Mouse (Mus musculus) thymus, adult 2 months (tissue): ENCODE measurements around the gene Spast. TPM values are rescaled to one million over a fixed set of nuclear protein-coding genes. Genes with fewer than 3 reads are reported as not detected.

ENCODE experiments used
- DNase-seq: peaks from one replicate; pipeline ENCODE4 v3.0.0; 2021
- H3K27ac ChIP-seq: fragments of 200-500 bp; 2 replicates; pipeline ENCODE4 v1.5.1; 2012; ENCODE audit warnings: low read length, control low read depth; ENCODE audit not compliant: control insufficient read depth, insufficient read depth
- H3K27me3 ChIP-seq: fragments of 200-500 bp; 2 replicates; pipeline ENCODE4 v1.6.1; 2012; ENCODE audit warnings: mild to moderate bottlenecking, low read length, moderate library complexity, mixed read lengths; ENCODE audit not compliant: control insufficient read depth, insufficient read depth
- H3K36me3 ChIP-seq: fragments of 200-500 bp; 2 replicates; pipeline ENCODE4 v1.6.1; 2012; ENCODE audit warnings: mild to moderate bottlenecking, low read length, moderate library complexity; ENCODE audit not compliant: control insufficient read depth, insufficient read depth
- H3K4me1 ChIP-seq: fragments of 200-500 bp; replicated peaks from 2 replicates; pipeline ENCODE4 v1.6.1; 2012; ENCODE audit warnings: low read length; ENCODE audit not compliant: control insufficient read depth, insufficient read depth
- H3K4me3 ChIP-seq: fragments of 200-500 bp; 2 replicates; pipeline ENCODE4 v1.5.1; 2012; ENCODE audit warnings: mild to moderate bottlenecking, low read length, control low read depth, moderate library complexity; ENCODE audit not compliant: control insufficient read depth, insufficient read depth
- CTCF ChIP-seq: fragments of 200-500 bp; IDR thresholded peaks from 2 replicates; pipeline ENCODE4 v1.5.1; 2012; ENCODE audit warnings: mild to moderate bottlenecking, control low read depth, low read length, moderate library complexity, borderline replicate concordance; ENCODE audit not compliant: control insufficient read depth, poor library complexity, insufficient read depth; ENCODE audit errors: extremely low read depth
- POLR2A ChIP-seq: fragments of 200-500 bp; IDR thresholded peaks from 2 replicates; pipeline ENCODE4 v1.6.1; 2012; ENCODE audit warnings: mild to moderate bottlenecking, low read length, control low read depth, moderate library complexity; ENCODE audit not compliant: control insufficient read depth, poor library complexity, insufficient read depth; ENCODE audit errors: extremely low read depth
- WGBS: fragments of 180-500 bp; shearing (Covaris S2); methylation state at CpG from one replicate; pipeline ENCODE4 v1.1.7; 2018; 5-methylcytosine and 5-hydroxymethylcytosine counted together
- polyA plus RNA-seq: library from polyadenylated mRNA; depleted of rRNA; stranded (reverse); fragments of >200 nt; gene quantifications from 2 replicates; pipeline ENCODE4 v1.2.3, GENCODE M21; 2012; rRNA removed

Spast gene
- polyA plus RNA-seq, result 10.7 and 14.7 TPM in 2 replicates

- peak within 1 kb of the TSS; percentile 11; the same call in 1 of the 2 replicates for H3K27ac ChIP-seq
- peaks cover 10% of the 10 kb centered on the region for H3K4me1 ChIP-seq
- TF ChIP-seq CTCF (peak; percentile 9; the same call in 1 of the 2 replicates), POLR2A (no peak)
- under 1% methylated on average over 80 of the region's 90 CpGs for WGBS
- no peaks in the 10 kb centered on the region for H3K36me3 ChIP-seq
- H3K27me3 ChIP-seq, result no peaks in the 10 kb centered on the region
- DNase-seq, result peak; percentile 66
- H3K4me3 ChIP-seq, result peak within 1 kb of the TSS; percentile 93
Measured at GRCm38 (mm10) chr17:74338937-74339804, at the start of gene Spast. Gene Spast (plus strand): TSS chr17:74338987.

GRCm38 (mm10) chr17:74290198-74290597 lies 48.6 kb upstream of the Spast start:
- WGBS, result 91% methylated on average over 3 of the region's 3 CpGs
- no peaks in the 10 kb centered on the region for H3K27me3 ChIP-seq
- no peak overlapping the region for H3K4me3 ChIP-seq
- no peak overlapping the region for H3K27ac ChIP-seq
- H3K36me3 ChIP-seq, result no peaks in the 10 kb centered on the region
- H3K4me1 ChIP-seq, result peaks cover 7% of the 10 kb centered on the region; the same call in 1 of the 2 replicates
- no peak for TF ChIP-seq CTCF
- no peak for DNase-seq

GRCm38 (mm10) chr17:74290869-74291268 lies 47.9 kb upstream of the Spast start:
- H3K27ac ChIP-seq, result no peak overlapping the region

GRCm38 (mm10) chr17:74291640-74292361 lies 47.0 kb upstream of the Spast start:
- no peak for DNase-seq
- TF ChIP-seq CTCF (no peak), POLR2A (no peak)
- no peak overlapping the region for H3K4me3 ChIP-seq
- H3K4me1 ChIP-seq, result peaks cover 7% of the 10 kb centered on the region; the same call in 1 of the 2 replicates
- H3K36me3 ChIP-seq, result no peaks in the 10 kb centered on the region
- no peak overlapping the region for H3K27ac ChIP-seq
- H3K27me3 ChIP-seq, result no peaks in the 10 kb centered on the region
- 94% methylated on average over 4 of the region's 4 CpGs for WGBS

More at GRCm38 (mm10) chr17:74290869-74291268, 47.9 kb upstream of the Spast start:
- no peak for DNase-seq
- no peaks in the 10 kb centered on the region for H3K36me3 ChIP-seq
- no peak overlapping the region for H3K4me3 ChIP-seq
- peaks cover 7% of the 10 kb centered on the region; the same call in 1 of the 2 replicates for H3K4me1 ChIP-seq
- H3K27me3 ChIP-seq, result no peaks in the 10 kb centered on the region
- TF ChIP-seq CTCF, result no peak

- Histone ChIP-seq H3K27ac (peak overlapping the region; percentile 57), H3K4me3 (peak overlapping the region; percentile 91), H3K27me3 (no peaks in the 10 kb centered on the region), H3K36me3 (no peaks in the 10 kb centered on the region; the same call in 1 of the 2 replicates), H3K4me1 (peaks cover 7% of the 10 kb centered on the region; the same call in 1 of the 2 replicates)
- no peak for TF ChIP-seq CTCF
- WGBS, result 4% methylated on average over 18 of the region's 18 CpGs
- DNase-seq, result peak; percentile 41
Measured at GRCm38 (mm10) chr17:74293687-74294425, 44.9 kb upstream of the Spast start.

GRCm38 (mm10) chr17:74294426-74295025 lies 44.3 kb upstream of the Spast start:
- Histone ChIP-seq H3K27me3 (no peaks in the 10 kb centered on the region), H3K4me3 (peak overlapping the region; percentile 91)
- WGBS, result under 1% methylated on average over 76 of the region's 80 CpGs

More at GRCm38 (mm10) chr17:74294426-74295025, 44.3 kb upstream of the Spast start:
- Histone ChIP-seq H3K27ac (peak overlapping the region; percentile 57), H3K36me3 (peaks cover 4% of the 10 kb centered on the region; the same call in 1 of the 2 replicates), H3K4me1 (peaks cover 7% of the 10 kb centered on the region; the same call in 1 of the 2 replicates)
- TF ChIP-seq POLR2A (no peak), CTCF (no peak; the same call in 1 of the 2 replicates)
- DNase-seq, result peak; percentile 77
